Mouse (Mus musculus) forebrain, embryonic 16.5 days (tissue): ENCODE measurements around the gene Cacng7. TPM values are rescaled to one million over a fixed set of nuclear protein-coding genes. Genes with fewer than 3 reads are reported as not detected.
A peak's percentile ranks its signal among the peaks of the same experiment; 100 is the strongest.

ENCODE experiments used
- ATAC-seq: fragments of 200-750 bp; cut with Nextera tagmentation; 2 replicates; pipeline ENCODE4 v1.8.0; 2017; ENCODE audit warnings: mild to moderate bottlenecking, moderate library complexity
- H3K27ac ChIP-seq: fragments of 300-500 bp; sonication (generic); 2 replicates; pipeline ENCODE4 v1.5.1; 2014; ENCODE audit warnings: low read length, control low read depth
- H3K27me3 ChIP-seq: fragments of 300-500 bp; sonication (generic); replicated peaks from 2 replicates; pipeline ENCODE4 v1.6.1; 2014; ENCODE audit warnings: low read length; ENCODE audit not compliant: control insufficient read depth, insufficient read depth
- H3K36me3 ChIP-seq: fragments of 300-500 bp; sonication (generic); 2 replicates; pipeline ENCODE4 v1.6.1; 2014; ENCODE audit not compliant: control insufficient read depth, insufficient read depth
- H3K4me1 ChIP-seq: fragments of 300-500 bp; sonication (generic); replicated peaks from 2 replicates; pipeline ENCODE4 v1.6.1; 2014; ENCODE audit warnings: low read length; ENCODE audit not compliant: control insufficient read depth, insufficient read depth
- H3K4me2 ChIP-seq: fragments of 300-500 bp; sonication (generic); 2 replicates; pipeline ENCODE4 v1.6.1; 2014; ENCODE audit warnings: mild to moderate bottlenecking, low read length, control low read depth
- H3K4me3 ChIP-seq: fragments of 300-500 bp; sonication (generic); replicated peaks from 2 replicates; pipeline ENCODE4 v1.5.1; 2014; ENCODE audit warnings: mild to moderate bottlenecking, low read length, control low read depth
- H3K9ac ChIP-seq: fragments of 300-500 bp; sonication (generic); replicated peaks from 2 replicates; pipeline ENCODE4 v1.6.1; 2014; ENCODE audit warnings: low read depth, low read length, control low read depth
- H3K9me3 ChIP-seq: fragments of 300-500 bp; sonication (generic); 2 replicates; pipeline ENCODE4 v1.6.1; 2016; ENCODE audit warnings: low read length; ENCODE audit not compliant: control insufficient read depth
- WGBS: fragments of 180-500 bp; shearing (Covaris S2); extraction: QIAGEN DNeasy Blood & Tissue Kit; methylation state at CpG from one replicate; pipeline ENCODE4 v1.1.7; 2014; 5-methylcytosine and 5-hydroxymethylcytosine counted together
- polyA plus RNA-seq: library from polyadenylated mRNA; unstranded; fragments of >200 nt; fragmentation: Nextera tagmentation; extraction: Ambion mirVana; gene quantifications from 2 replicates; pipeline ENCODE4 v1.2.1, GENCODE M21; 2015

The Cacng7 gene
- polyA plus RNA-seq, 1 experiment from 2014 or later: 4.3 TPM

GRCm38 (mm10) chr7:3333542-3333941, 787 bp downstream of the Cacng7 start:
- 2% methylated on average over 5 of the region's 5 CpGs for WGBS
- ATAC-seq: no peak

GRCm38 (mm10) chr7:3336412-3336811, 3.7 kb downstream of the Cacng7 start:
- H3K36me3 ChIP-seq: peaks cover 15% of the 10 kb centered on the region
- WGBS: 62% methylated on average over 17 of the region's 17 CpGs
- ATAC-seq: no peak

More at GRCm38 (mm10) chr7:3333542-3333941, 787 bp downstream of the Cacng7 start:
- no peaks in the 10 kb centered on the region for H3K36me3 ChIP-seq
- peak overlapping the region; percentile 62 for H3K4me2 ChIP-seq
- H3K9me3 ChIP-seq: no peaks in the 10 kb centered on the region
- peak overlapping the region; percentile 93 for H3K9ac ChIP-seq
- H3K27me3 ChIP-seq: 0 out of 2 replicates have a peak, but pooled peaks cover 2% of the 10 kb centered on the region
- H3K4me3 ChIP-seq: peak overlapping the region; percentile 93
- H3K4me1 ChIP-seq: peaks cover 16% of the 10 kb centered on the region
- no peak overlapping the region for H3K27ac ChIP-seq

GRCm38 (mm10) chr7:3338286-3338935, 5.7 kb downstream of the Cacng7 start:
- 88% methylated on average over 11 of the region's 11 CpGs for WGBS
- H3K4me2 ChIP-seq: no peak overlapping the region
- H3K36me3 ChIP-seq: peaks cover 17% of the 10 kb centered on the region
- no peak overlapping the region for H3K4me3 ChIP-seq
- H3K9me3 ChIP-seq: no peaks in the 10 kb centered on the region
- ATAC-seq: no peak
- peaks cover 10% of the 10 kb centered on the region for H3K4me1 ChIP-seq
- H3K27me3 ChIP-seq: no peaks in the 10 kb centered on the region
- no peak overlapping the region for H3K27ac ChIP-seq
- H3K9ac ChIP-seq: no peak overlapping the region

More at GRCm38 (mm10) chr7:3336412-3336811, 3.7 kb downstream of the Cacng7 start:
- no peak overlapping the region for H3K9ac ChIP-seq
- no peak overlapping the region for H3K27ac ChIP-seq
- H3K4me2 ChIP-seq: no peak overlapping the region
- H3K9me3 ChIP-seq: no peaks in the 10 kb centered on the region
- H3K27me3 ChIP-seq: no peaks in the 10 kb centered on the region
- no peak overlapping the region for H3K4me3 ChIP-seq
- H3K4me1 ChIP-seq: peaks cover 11% of the 10 kb centered on the region

GRCm38 (mm10) chr7:3339010-3339409, 6.3 kb downstream of the Cacng7 start:
- WGBS: 96% methylated on average over 11 of the region's 11 CpGs
- ATAC-seq: no peak
- peaks cover 22% of the 10 kb centered on the region for H3K36me3 ChIP-seq

GRCm38 (mm10) chr7:3343861-3344260, 11.1 kb downstream of the Cacng7 start:
- H3K9ac ChIP-seq: no peak overlapping the region
- no peak overlapping the region for H3K27ac ChIP-seq
- no peak overlapping the region for H3K4me2 ChIP-seq
- 92% methylated on average over 3 of the region's 3 CpGs for WGBS
- H3K4me1 ChIP-seq: no peaks in the 10 kb centered on the region
- H3K27me3 ChIP-seq: no peaks in the 10 kb centered on the region
- no peak for ATAC-seq
- H3K36me3 ChIP-seq: peaks cover 23% of the 10 kb centered on the region
- H3K9me3 ChIP-seq: no peaks in the 10 kb centered on the region
- no peak overlapping the region for H3K4me3 ChIP-seq

More at GRCm38 (mm10) chr7:3339010-3339409, 6.3 kb downstream of the Cacng7 start:
- no peak overlapping the region for H3K9ac ChIP-seq
- peaks cover 4% of the 10 kb centered on the region for H3K4me1 ChIP-seq
- H3K9me3 ChIP-seq: no peaks in the 10 kb centered on the region
- H3K27me3 ChIP-seq: no peaks in the 10 kb centered on the region
- H3K27ac ChIP-seq: no peak overlapping the region
- H3K4me2 ChIP-seq: no peak overlapping the region
- H3K4me3 ChIP-seq: no peak overlapping the region

- Histone ChIP-seq H3K27me3 (no peaks in the 10 kb centered on the region), H3K4me2 (no peak overlapping the region), H3K9me3 (no peaks in the 10 kb centered on the region), H3K27ac (no peak overlapping the region), H3K9ac (no peak overlapping the region), H3K4me3 (no peak overlapping the region), H3K36me3 (peaks cover 19% of the 10 kb centered on the region), H3K4me1 (no peaks in the 10 kb centered on the region)
- no peak for ATAC-seq
- 90% methylated on average over 3 of the region's 3 CpGs for WGBS
Measured at GRCm38 (mm10) chr7:3345301-3345700, 12.5 kb downstream of the Cacng7 start.

GRCm38 (mm10) chr7:3347366-3348287, 14.9 kb downstream of the Cacng7 start:
- H3K4me2 ChIP-seq: no peak overlapping the region
- H3K4me3 ChIP-seq: no peak overlapping the region
- ATAC-seq: no peak
- no peaks in the 10 kb centered on the region for H3K9me3 ChIP-seq
- no peak overlapping the region for H3K9ac ChIP-seq
- H3K36me3 ChIP-seq: peaks cover 12% of the 10 kb centered on the region; the same call in 1 of the 2 replicates
- no peaks in the 10 kb centered on the region for H3K27me3 ChIP-seq
- H3K4me1 ChIP-seq: no peaks in the 10 kb centered on the region
- WGBS: 32% methylated on average over 20 of the region's 20 CpGs
- H3K27ac ChIP-seq: no peak overlapping the region

GRCm38 (mm10) chr7:3348326-3348725, 15.6 kb downstream of the Cacng7 start:
- H3K4me1 ChIP-seq: no peaks in the 10 kb centered on the region
- no peak overlapping the region for H3K4me3 ChIP-seq
- no peaks in the 10 kb centered on the region for H3K27me3 ChIP-seq
- H3K4me2 ChIP-seq: no peak overlapping the region
- no peak overlapping the region for H3K27ac ChIP-seq
- peaks cover 11% of the 10 kb centered on the region; the same call in 1 of the 2 replicates for H3K36me3 ChIP-seq
- 58% methylated on average over 5 of the region's 5 CpGs for WGBS
- no peaks in the 10 kb centered on the region for H3K9me3 ChIP-seq
- ATAC-seq: no peak
- H3K9ac ChIP-seq: no peak overlapping the region

- 95% methylated on average over 9 of the region's 9 CpGs for WGBS
- Histone ChIP-seq H3K36me3 (0 out of 2 replicates have a peak, but pooled peaks cover 4% of the 10 kb centered on the region), H3K4me1 (no peaks in the 10 kb centered on the region), H3K9me3 (no peaks in the 10 kb centered on the region), H3K27me3 (no peaks in the 10 kb centered on the region), H3K27ac (no peak overlapping the region), H3K4me2 (no peak overlapping the region), H3K4me3 (no peak overlapping the region), H3K9ac (no peak overlapping the region)
- ATAC-seq: no peak
Measured at GRCm38 (mm10) chr7:3349775-3350174, 17.0 kb downstream of the Cacng7 start.
